Mouse (Mus musculus) limb, embryonic 13.5 days (tissue): ENCODE results near the gene Prss34. TPM values are rescaled to one million over a fixed set of nuclear protein-coding genes. Genes with fewer than 3 reads are reported as not detected.
A peak's percentile ranks its signal among the peaks of the same experiment; 100 is the strongest.

Experiments
- ATAC-seq: fragments of 200-750 bp; cut with Nextera tagmentation; 2 replicates; pipeline ENCODE4 v1.8.0; 2017; ENCODE audit warnings: low read depth, moderate number of reproducible peaks, moderate TSS enrichment; ENCODE audit not compliant: low FRiP score
- H3K27ac ChIP-seq: fragments of 300-500 bp; sonication (generic); 2 replicates; pipeline ENCODE4 v1.5.1; 2015; ENCODE audit warnings: inconsistent platforms, mild to moderate bottlenecking, moderate library complexity
- H3K27me3 ChIP-seq: fragments of 300-500 bp; sonication (generic); 2 replicates; pipeline ENCODE4 v1.6.1; 2015; ENCODE audit warnings: mild to moderate bottlenecking, inconsistent platforms
- H3K36me3 ChIP-seq: fragments of 300-500 bp; sonication (generic); 2 replicates; pipeline ENCODE4 v1.6.1; 2015; ENCODE audit warnings: inconsistent platforms, mild to moderate bottlenecking, moderate library complexity
- H3K4me1 ChIP-seq: fragments of 300-500 bp; sonication (generic); 2 replicates; pipeline ENCODE4 v1.6.1; 2015; ENCODE audit warnings: inconsistent platforms
- H3K4me2 ChIP-seq: fragments of 300-500 bp; sonication (generic); replicated peaks from 2 replicates; pipeline ENCODE4 v1.6.1; 2015; ENCODE audit warnings: inconsistent platforms, mild to moderate bottlenecking, moderate library complexity
- H3K4me3 ChIP-seq: fragments of 300-500 bp; sonication (generic); 2 replicates; pipeline ENCODE4 v1.5.1; 2015; ENCODE audit warnings: moderate library complexity, mild to moderate bottlenecking, inconsistent platforms
- H3K9ac ChIP-seq: fragments of 300-500 bp; sonication (generic); 2 replicates; pipeline ENCODE4 v1.6.1; 2015; ENCODE audit warnings: mild to moderate bottlenecking, inconsistent platforms
- H3K9me3 ChIP-seq: fragments of 300-500 bp; sonication (generic); 2 replicates; pipeline ENCODE4 v1.6.1; 2016; ENCODE audit warnings: inconsistent platforms
- WGBS: fragments of 180-500 bp; shearing (Covaris S2); methylation state at CpG from one replicate; pipeline ENCODE4 v1.1.7; 2015; 5-methylcytosine and 5-hydroxymethylcytosine counted together
- polyA plus RNA-seq: library from polyadenylated mRNA; unstranded; fragments of >200 nt; fragmentation: Nextera tagmentation; extraction: Ambion mirVana; gene quantifications from 2 replicates; pipeline ENCODE4 v1.2.1, GENCODE M21; 2015

Prss34 gene
- polyA plus RNA-seq: 0.70 and 0.78 TPM in 2 replicates

DNA sequence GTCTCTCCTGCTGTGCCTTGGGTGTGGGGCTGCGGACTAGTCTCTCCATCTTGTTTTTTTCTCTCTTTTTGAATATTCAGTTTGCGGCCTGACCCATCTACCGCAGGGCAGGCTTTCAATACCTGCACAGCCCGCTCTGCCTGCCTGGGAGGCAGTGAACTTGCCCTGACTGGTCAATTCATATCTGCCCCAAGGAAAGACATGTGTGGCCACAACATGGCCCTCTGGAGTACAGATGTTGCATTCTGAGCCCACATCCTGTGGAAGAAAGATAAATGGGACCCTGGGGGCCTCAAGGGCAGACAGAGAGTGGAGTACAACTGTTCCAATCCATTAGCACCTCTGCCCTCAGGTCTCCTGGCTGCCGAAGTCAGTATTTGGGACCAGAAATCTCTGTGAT, at the start of gene Prss34:
Prss34 (plus strand) TSS at position 301 of the 400 bp plus-strand sequence.
- Histone ChIP-seq H3K27me3 (0 out of 2 replicates have a peak, but pooled peaks cover 14% of the 10 kb centered on the region), H3K4me3 (no peak within 1 kb of the TSS), H3K9me3 (no peaks in the 10 kb centered on the region), H3K4me2 (no peak within 1 kb of the TSS), H3K36me3 (no peaks in the 10 kb centered on the region), H3K4me1 (no peaks in the 10 kb centered on the region), H3K9ac (no peak within 1 kb of the TSS), H3K27ac (no peak within 1 kb of the TSS)
- 70% methylated on average over 5 of the region's 5 CpGs for WGBS
- no peak for ATAC-seq

DNA sequence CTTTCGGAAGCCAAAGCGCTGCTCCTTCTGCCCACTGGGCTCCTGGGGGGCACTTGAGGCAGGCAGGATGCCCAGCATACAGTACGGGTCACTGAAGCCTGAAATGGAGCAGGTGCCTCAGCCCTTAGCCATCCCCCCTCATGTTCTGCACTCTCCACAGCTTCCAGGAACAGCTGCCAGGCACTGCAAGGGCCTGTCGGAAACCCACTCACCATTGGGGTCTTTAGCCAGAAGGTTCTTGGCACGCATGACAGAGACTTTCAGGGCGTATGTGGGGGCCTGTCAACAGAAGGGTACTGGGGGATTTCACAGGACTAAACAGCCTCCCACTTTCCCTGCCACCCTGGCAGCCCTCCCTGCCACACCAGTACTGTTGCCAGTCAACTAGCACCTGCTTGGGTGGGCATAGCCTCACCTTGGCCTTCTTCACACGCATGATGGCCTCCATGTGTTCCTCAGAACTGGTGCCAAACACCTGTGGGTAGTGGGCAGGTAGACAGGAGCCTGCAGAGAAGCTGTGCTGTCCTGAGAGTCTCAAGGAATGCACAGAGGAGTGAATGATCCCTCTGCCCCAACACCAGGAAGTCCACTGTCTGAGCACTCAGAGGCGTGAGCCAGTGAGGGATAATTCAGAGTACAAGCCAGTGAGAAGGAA, 47.9 kb upstream of the Prss34 start:
- no peak overlapping the region for H3K9ac ChIP-seq
- 84% methylated on average over 8 of the region's 8 CpGs for WGBS
- no peaks in the 10 kb centered on the region for H3K9me3 ChIP-seq
- no peak overlapping the region for H3K27ac ChIP-seq
- H3K36me3 ChIP-seq: peaks cover 5% of the 10 kb centered on the region; the same call in 1 of the 2 replicates
- H3K4me2 ChIP-seq: no peak overlapping the region
- H3K27me3 ChIP-seq: peaks cover 40% of the 10 kb centered on the region
- ATAC-seq: no peak
- H3K4me3 ChIP-seq: no peak overlapping the region
- 0 out of 2 replicates have a peak, but pooled peaks cover 8% of the 10 kb centered on the region for H3K4me1 ChIP-seq

DNA sequence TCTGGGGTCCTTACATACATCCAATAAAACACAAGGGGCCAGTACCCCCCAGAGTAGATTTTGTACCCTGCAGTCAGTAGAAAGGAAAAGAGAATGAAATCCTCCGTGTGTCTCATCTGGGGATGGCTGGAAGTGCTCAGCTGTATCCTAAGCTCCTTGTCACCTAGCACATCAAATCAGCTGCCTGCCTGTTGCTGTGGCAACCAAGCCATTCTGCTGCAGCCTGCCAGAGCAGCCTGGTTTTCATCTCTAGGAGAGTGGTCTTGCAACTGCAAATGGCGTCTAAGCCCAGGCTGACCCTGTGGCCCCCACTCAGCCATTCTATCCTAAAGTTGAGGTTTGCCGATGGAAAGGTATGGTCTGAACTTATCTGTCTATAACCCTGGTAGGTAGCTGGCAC, 45.6 kb upstream of the Prss34 start:
- Histone ChIP-seq H3K9me3 (no peaks in the 10 kb centered on the region), H3K4me1 (peaks cover 22% of the 10 kb centered on the region), H3K36me3 (no peaks in the 10 kb centered on the region), H3K4me2 (no peak overlapping the region), H3K27ac (no peak overlapping the region), H3K27me3 (peaks cover 61% of the 10 kb centered on the region), H3K9ac (no peak overlapping the region), H3K4me3 (no peak overlapping the region)
- WGBS: 37% methylated on average over 3 of the region's 3 CpGs
- ATAC-seq: no peak

DNA sequence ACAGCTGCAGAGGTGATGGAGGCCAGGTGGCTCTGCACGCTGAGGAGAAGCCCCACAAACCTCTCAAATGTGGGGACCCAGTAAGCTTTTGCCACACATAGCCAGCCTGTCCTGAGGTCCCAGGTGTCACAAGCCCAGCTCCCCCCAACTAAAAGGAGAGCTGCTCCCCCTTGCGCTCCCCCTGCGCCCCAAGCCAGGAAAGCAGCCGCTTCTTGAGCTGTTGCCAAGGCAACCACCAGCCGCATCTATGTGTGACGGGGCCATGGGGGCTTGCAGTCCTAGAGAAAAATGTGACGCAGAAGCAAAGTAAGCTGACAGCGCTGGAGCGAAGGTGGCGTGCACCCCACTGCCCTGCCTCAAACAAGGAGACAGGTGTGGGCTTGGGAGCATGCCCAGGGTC, 44.4 kb upstream of the Prss34 start:
- Histone ChIP-seq H3K4me1 (peaks cover 22% of the 10 kb centered on the region), H3K4me2 (no peak overlapping the region), H3K9me3 (no peaks in the 10 kb centered on the region), H3K27me3 (peaks cover 59% of the 10 kb centered on the region), H3K27ac (no peak overlapping the region), H3K36me3 (peaks cover 4% of the 10 kb centered on the region), H3K4me3 (no peak overlapping the region), H3K9ac (0 out of 2 replicates have a peak overlapping the region, but pooled peaks have one; percentile 35)
- ATAC-seq: no peak
- 32% methylated on average over 10 of the region's 10 CpGs for WGBS

DNA sequence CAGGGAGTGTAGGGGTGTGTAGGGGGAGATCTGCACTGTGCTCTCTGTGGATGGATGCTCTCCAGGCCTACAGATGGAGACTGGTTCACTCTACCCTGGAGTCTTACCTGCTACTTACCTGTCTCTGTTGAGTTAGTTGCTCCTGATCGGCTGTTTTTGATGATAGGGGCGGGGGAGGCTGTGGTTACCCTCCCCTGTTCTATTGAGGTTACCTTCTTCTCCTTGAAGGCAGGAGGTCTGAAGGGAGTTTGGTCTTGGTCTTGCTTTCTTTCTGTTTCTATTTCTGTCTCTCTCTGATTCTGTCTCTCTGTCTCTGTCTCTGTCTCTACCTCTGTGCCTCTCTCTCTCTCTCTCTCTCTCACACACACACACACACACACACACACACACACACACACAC, 43.1 kb upstream of the Prss34 start:
- no peak overlapping the region for H3K9ac ChIP-seq
- peaks cover 22% of the 10 kb centered on the region for H3K4me1 ChIP-seq
- H3K4me2 ChIP-seq: no peak overlapping the region; the same call in 1 of the 2 replicates
- H3K27me3 ChIP-seq: peaks cover 59% of the 10 kb centered on the region
- peak overlapping the region; percentile 43; the same call in 1 of the 2 replicates for H3K4me3 ChIP-seq
- no peak for ATAC-seq
- H3K36me3 ChIP-seq: peaks cover 17% of the 10 kb centered on the region
- 59% methylated on average over 2 of the region's 2 CpGs for whole genome bisulfite sequencing
- H3K9me3 ChIP-seq: no peaks in the 10 kb centered on the region
- H3K27ac ChIP-seq: no peak overlapping the region

DNA sequence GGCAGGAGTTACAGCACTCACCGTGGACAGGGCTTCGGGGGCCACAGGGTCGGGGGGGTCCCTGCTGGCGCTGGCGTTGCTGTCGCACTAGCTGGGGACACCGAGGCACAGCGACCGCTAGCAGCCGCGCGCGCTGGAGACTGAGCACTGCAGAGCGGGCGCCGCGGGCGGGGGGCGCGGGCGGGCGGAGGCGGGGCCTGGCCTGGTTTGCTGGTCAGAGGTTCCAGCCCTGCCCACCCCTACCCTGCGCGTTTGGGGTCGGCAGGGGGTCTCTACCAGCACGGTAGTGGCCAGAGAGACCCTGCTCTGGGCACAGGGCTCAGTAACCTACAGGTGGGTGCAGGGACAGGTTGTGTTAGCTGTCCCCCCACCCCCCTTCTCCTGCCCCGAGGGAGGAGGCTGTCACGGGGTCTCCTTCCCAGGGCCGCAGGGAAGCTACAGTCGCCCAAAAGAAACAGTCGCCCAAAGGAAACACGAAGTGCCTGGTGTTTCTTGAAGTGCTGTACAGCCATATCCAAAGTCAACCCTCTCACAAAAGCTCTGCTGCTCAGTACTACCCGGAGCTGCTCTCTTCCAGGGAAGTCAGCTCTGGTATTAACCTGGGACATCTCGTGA, 41.9 kb upstream of the Prss34 start, which contains the start of gene Baiap3:
Baiap3 (minus strand) TSS at position 225 of the 615 bp plus-strand sequence.
- peak; percentile 57; the same call in 1 of the 2 replicates for ATAC-seq
- Histone ChIP-seq H3K27ac (no peak within 1 kb of the TSS), H3K4me2 (peak within 1 kb of the TSS; percentile 67), H3K36me3 (peaks cover 23% of the 10 kb centered on the region), H3K9me3 (no peaks in the 10 kb centered on the region), H3K4me1 (peaks cover 22% of the 10 kb centered on the region), H3K4me3 (peak within 1 kb of the TSS; percentile 43), H3K27me3 (peaks cover 59% of the 10 kb centered on the region), H3K9ac (peak within 1 kb of the TSS; percentile 56; the same call in 1 of the 2 replicates)
- WGBS: 5% methylated on average over 25 of the region's 35 CpGs

DNA sequence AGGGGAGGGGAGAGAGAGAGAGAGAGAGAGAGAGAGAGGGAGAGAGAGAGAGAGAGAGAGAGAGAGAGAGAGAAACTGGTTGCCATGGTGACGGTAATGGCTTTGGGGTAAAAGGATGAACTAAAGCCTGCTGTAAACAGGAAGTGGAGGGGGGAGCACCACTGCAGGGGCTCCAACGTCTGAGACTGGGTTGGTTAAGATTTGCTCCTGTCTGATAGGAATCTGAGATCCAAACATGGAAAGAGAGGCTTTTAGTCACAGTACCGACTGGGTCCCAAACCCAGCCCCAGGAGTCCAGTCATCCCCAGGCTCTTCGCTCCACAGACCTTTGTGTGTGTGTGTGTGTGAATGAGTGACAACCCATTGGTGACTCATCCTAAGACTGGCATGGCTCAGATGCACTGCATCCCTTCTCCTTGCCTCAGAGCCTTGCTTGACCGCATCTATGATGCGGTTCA, 40.4 kb upstream of the Prss34 start:
- H3K9me3 ChIP-seq: no peaks in the 10 kb centered on the region
- H3K27ac ChIP-seq: no peak overlapping the region
- no peak overlapping the region for H3K4me3 ChIP-seq
- WGBS: 51% methylated on average over 6 of the region's 6 CpGs
- H3K36me3 ChIP-seq: peaks cover 29% of the 10 kb centered on the region
- peaks cover 22% of the 10 kb centered on the region for H3K4me1 ChIP-seq
- ATAC-seq: no peak
- H3K9ac ChIP-seq: no peak overlapping the region
- peaks cover 47% of the 10 kb centered on the region for H3K27me3 ChIP-seq
- no peak overlapping the region for H3K4me2 ChIP-seq

DNA sequence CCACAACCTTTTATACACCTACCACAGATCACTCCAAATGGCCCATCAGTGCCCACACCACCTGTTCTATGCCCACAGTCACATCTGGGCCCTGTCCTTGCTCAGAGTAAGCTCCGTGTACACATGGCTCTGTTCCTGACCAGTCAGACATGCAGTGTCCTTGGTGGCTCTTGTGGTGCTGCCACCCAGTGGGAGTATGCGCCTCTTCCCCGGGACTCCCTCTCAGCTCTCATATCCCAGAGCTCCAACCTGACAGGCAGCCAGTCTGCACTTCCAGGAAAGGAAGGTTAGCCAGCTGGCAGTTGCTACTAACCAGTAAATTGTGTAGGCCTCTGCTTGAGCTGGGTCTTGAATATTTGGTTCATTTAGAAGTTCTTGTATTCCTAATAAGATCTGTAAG, 33.7 kb upstream of the Prss34 start:
- Histone ChIP-seq H3K36me3 (peaks cover 84% of the 10 kb centered on the region), H3K4me3 (no peak overlapping the region), H3K4me1 (0 out of 2 replicates have a peak, but pooled peaks cover under 1% of the 10 kb centered on the region), H3K9me3 (no peaks in the 10 kb centered on the region), H3K4me2 (no peak overlapping the region), H3K9ac (no peak overlapping the region), H3K27ac (no peak overlapping the region), H3K27me3 (no peaks in the 10 kb centered on the region)
- 77% methylated on average over 3 of the region's 3 CpGs for WGBS
- ATAC-seq: no peak; the same call in 1 of the 2 replicates

DNA sequence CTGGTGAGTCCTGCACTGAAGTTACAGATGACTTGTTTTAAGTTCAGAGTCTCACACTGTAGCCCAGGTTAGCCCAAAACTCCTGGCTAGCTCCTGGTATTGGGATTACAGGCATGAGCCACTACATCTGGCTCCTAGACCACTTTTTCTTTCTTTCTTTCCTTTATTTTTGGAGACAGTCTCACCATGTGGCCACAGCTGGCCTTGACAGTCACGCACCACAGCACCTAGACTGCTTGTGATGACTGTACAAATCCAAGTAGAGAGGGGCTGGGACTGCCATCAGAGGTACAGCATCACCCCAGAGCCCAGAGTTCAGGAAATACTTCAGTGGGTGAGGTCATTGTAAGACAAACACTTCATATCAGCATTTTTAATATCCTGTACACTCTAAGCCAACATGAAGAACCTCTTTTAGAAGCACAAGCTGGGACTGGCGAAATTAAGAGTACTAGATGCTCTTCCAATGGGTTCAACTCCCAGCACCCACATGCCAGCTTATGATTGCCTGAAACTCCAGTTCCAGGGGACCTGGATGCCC, 27.3 kb upstream of the Prss34 start:
- Histone ChIP-seq H3K9me3 (no peaks in the 10 kb centered on the region), H3K9ac (peak overlapping the region; percentile 100; the same call in 1 of the 2 replicates), H3K36me3 (peaks cover 42% of the 10 kb centered on the region), H3K4me2 (peak overlapping the region; percentile 100), H3K4me3 (peak overlapping the region; percentile 99), H3K27ac (no peak overlapping the region), H3K27me3 (no peaks in the 10 kb centered on the region), H3K4me1 (peaks cover 34% of the 10 kb centered on the region)
- ATAC-seq: no peak
- WGBS: 83% methylated on average over 2 of the region's 2 CpGs

DNA sequence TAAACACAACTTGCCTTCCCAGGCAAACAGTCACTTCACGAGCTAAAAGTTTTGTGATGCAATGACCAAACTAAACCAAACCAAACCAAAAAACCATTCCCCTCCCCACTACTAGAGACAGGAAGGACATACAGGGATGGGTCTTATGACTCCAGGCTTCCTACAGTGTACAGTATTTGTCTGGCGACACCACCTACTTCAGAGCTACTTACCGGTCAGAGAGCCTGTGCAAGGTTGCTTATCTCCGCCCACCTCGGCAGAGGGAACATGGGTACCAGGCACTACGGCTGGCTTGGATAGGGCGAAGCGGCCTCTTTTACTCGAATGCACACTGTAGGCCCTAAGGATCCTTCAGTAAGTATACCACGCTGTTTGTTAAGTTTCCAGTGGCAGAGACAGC, 25.9 kb upstream of the Prss34 start:
- WGBS: 0% methylated on average over 10 of the region's 10 CpGs
- ATAC-seq: no peak
- Histone ChIP-seq H3K36me3 (peaks cover 27% of the 10 kb centered on the region), H3K4me2 (peak overlapping the region; percentile 100), H3K4me3 (peak overlapping the region; percentile 99), H3K4me1 (peaks cover 34% of the 10 kb centered on the region), H3K27ac (peak overlapping the region; percentile 94), H3K27me3 (no peaks in the 10 kb centered on the region), H3K9ac (peak overlapping the region; percentile 100), H3K9me3 (no peaks in the 10 kb centered on the region)

DNA sequence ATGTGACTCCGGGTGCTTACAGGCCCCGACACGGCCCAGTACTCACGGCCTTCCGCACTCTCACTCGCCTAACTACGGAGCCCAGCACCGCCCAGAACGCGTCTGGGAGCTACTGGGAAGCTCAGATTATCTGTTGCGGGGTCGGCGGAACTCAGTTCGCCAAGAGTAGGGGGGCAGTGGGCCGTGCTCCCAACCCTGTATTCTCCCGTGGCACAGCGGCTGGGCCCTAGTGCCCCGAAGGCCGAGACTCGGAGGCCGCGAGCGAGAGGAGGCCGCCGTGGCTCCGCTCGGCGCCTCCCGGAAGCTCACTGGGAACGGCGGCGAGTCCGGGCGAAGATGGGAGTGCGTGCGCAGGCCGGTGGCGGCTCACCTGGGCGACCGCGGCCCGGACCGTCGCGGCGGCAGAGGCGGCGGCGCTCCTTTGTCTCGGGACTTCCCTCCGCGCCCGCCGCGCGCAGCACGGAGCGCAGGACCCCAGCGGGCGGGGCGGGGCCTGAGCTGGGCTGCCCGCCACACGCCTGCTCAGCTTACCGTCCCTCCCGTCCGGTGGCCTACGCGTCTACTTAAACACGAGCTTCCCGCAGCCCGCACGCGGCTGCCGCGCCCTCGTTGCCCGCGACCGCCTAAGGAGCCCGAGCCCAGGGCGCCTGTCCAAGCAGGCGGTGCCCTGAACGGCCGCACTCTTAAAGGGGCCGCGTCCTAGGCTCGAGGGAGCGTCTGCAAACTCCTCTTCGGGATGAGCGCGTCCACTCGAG, 25.1 kb upstream of the Prss34 start:
- ATAC-seq: peak; percentile 91
- H3K9ac ChIP-seq: peak overlapping the region; percentile 100
- peaks cover 34% of the 10 kb centered on the region for H3K4me1 ChIP-seq
- no peaks in the 10 kb centered on the region; the same call in 1 of the 2 replicates for H3K27me3 ChIP-seq
- H3K27ac ChIP-seq: peak overlapping the region; percentile 94
- peak overlapping the region; percentile 99 for H3K4me3 ChIP-seq
- peaks cover 19% of the 10 kb centered on the region for H3K36me3 ChIP-seq
- no peaks in the 10 kb centered on the region for H3K9me3 ChIP-seq
- WGBS: under 1% methylated on average over 78 of the region's 92 CpGs
- peak overlapping the region; percentile 100 for H3K4me2 ChIP-seq
